Mouse (Mus musculus) stomach, embryonic 14.5 days (tissue): ENCODE measurements around the gene Tmpo. TPM values are rescaled to one million over a fixed set of nuclear protein-coding genes. Genes with fewer than 3 reads are reported as not detected.

Experiments
- ATAC-seq: fragments of 200-750 bp; cut with Nextera tagmentation; 2 replicates; pipeline ENCODE4 v1.8.0; 2017; ENCODE audit warnings: low read depth, moderate TSS enrichment; ENCODE audit not compliant: insufficient number of reproducible peaks, insufficient read depth, low FRiP score
- H3K27ac ChIP-seq: fragments of 300-500 bp; sonication (generic); 2 replicates; pipeline ENCODE4 v1.5.1; 2014; ENCODE audit warnings: mild to moderate bottlenecking, low read length, moderate library complexity, mixed read lengths
- H3K27me3 ChIP-seq: fragments of 300-500 bp; sonication (generic); 2 replicates; pipeline ENCODE4 v1.6.1; 2014; ENCODE audit warnings: low read length, control low read depth, mixed read lengths; ENCODE audit not compliant: control insufficient read depth, insufficient read depth
- H3K36me3 ChIP-seq: fragments of 300-500 bp; sonication (generic); 2 replicates; pipeline ENCODE4 v1.6.1; 2014; ENCODE audit warnings: mild to moderate bottlenecking, control low read depth, low read length, moderate library complexity, mixed read lengths; ENCODE audit not compliant: control insufficient read depth, insufficient read depth
- H3K4me1 ChIP-seq: fragments of 300-500 bp; sonication (generic); 2 replicates; pipeline ENCODE4 v1.6.1; 2014; ENCODE audit warnings: low read length, control low read depth, mixed read lengths; ENCODE audit not compliant: control insufficient read depth, insufficient read depth
- H3K4me2 ChIP-seq: fragments of 300-500 bp; sonication (generic); replicated peaks from 2 replicates; pipeline ENCODE4 v1.6.1; 2014; ENCODE audit warnings: low read depth, low read length, control low read depth
- H3K4me3 ChIP-seq: fragments of 300-500 bp; sonication (generic); 2 replicates; pipeline ENCODE4 v1.5.1; 2014; ENCODE audit warnings: low read depth, low read length, control low read depth
- H3K9ac ChIP-seq: fragments of 300-500 bp; sonication (generic); replicated peaks from 2 replicates; pipeline ENCODE4 v1.6.1; 2014; ENCODE audit warnings: low read depth, mild to moderate bottlenecking, control low read depth, low read length, moderate library complexity, mixed read lengths
- H3K9me3 ChIP-seq: fragments of 300-500 bp; sonication (generic); 2 replicates; pipeline ENCODE4 v1.6.1; 2016; ENCODE audit warnings: low read depth, low read length, control low read depth; ENCODE audit not compliant: control insufficient read depth
- WGBS: fragments of 180-500 bp; shearing (Covaris S2); extraction: QIAGEN DNeasy Blood & Tissue Kit; methylation state at CpG from one replicate; pipeline ENCODE4 v1.1.7; 2014; 5-methylcytosine and 5-hydroxymethylcytosine counted together
- polyA plus RNA-seq: library from polyadenylated mRNA; unstranded; fragments of >200 nt; fragmentation: Nextera tagmentation; extraction: Ambion mirVana; gene quantifications from 2 replicates; pipeline ENCODE4 v1.2.1, GENCODE M21; 2014

The Tmpo gene
- polyA plus RNA-seq, 1 experiment from 2014 or later = 236 TPM

- no peak overlapping the region for H3K4me3 ChIP-seq
Measured at GRCm38 (mm10) chr10:91161006-91161405, 20.1 kb downstream of the Tmpo start.

GRCm38 (mm10) chr10:91158442-91158841 lies 22.7 kb downstream of the Tmpo start:
- Histone ChIP-seq H3K9ac (no peak overlapping the region), H3K9me3 (no peaks in the 10 kb centered on the region), H3K4me1 (no peaks in the 10 kb centered on the region), H3K27me3 (no peaks in the 10 kb centered on the region), H3K4me2 (no peak overlapping the region), H3K36me3 (peaks cover 92% of the 10 kb centered on the region), H3K4me3 (no peak overlapping the region), H3K27ac (no peak overlapping the region)
- WGBS = 72% methylated on average over 8 of the region's 8 CpGs
- 0 out of 2 replicates have a peak, but pooled peaks have one; percentile 33 for ATAC-seq

More at GRCm38 (mm10) chr10:91161006-91161405, 20.1 kb downstream of the Tmpo start:
- Histone ChIP-seq H3K36me3 (peaks cover 85% of the 10 kb centered on the region), H3K27me3 (no peaks in the 10 kb centered on the region), H3K4me1 (no peaks in the 10 kb centered on the region), H3K27ac (no peak overlapping the region), H3K9me3 (no peaks in the 10 kb centered on the region), H3K4me2 (no peak overlapping the region), H3K9ac (no peak overlapping the region)
- no peak for ATAC-seq
- 91% methylated on average over 5 of the region's 5 CpGs for WGBS

- H3K36me3 ChIP-seq = peaks cover 90% of the 10 kb centered on the region
- no peaks in the 10 kb centered on the region for H3K9me3 ChIP-seq
- 81% methylated on average over 6 of the region's 6 CpGs for WGBS
- H3K4me1 ChIP-seq = no peaks in the 10 kb centered on the region
- H3K4me2 ChIP-seq = no peak overlapping the region
- no peak overlapping the region for H3K9ac ChIP-seq
- ATAC-seq = no peak
- no peak overlapping the region for H3K27ac ChIP-seq
- H3K4me3 ChIP-seq = no peak overlapping the region
- no peaks in the 10 kb centered on the region for H3K27me3 ChIP-seq
Measured at GRCm38 (mm10) chr10:91156338-91156737, 24.8 kb downstream of the Tmpo start.

- Histone ChIP-seq H3K9ac (no peak overlapping the region), H3K36me3 (peaks cover 92% of the 10 kb centered on the region), H3K4me2 (no peak overlapping the region), H3K27me3 (no peaks in the 10 kb centered on the region), H3K27ac (no peak overlapping the region), H3K4me1 (no peaks in the 10 kb centered on the region), H3K4me3 (no peak overlapping the region), H3K9me3 (no peaks in the 10 kb centered on the region)
- 90% methylated on average over 10 of the region's 10 CpGs for WGBS
- ATAC-seq = no peak
Measured at GRCm38 (mm10) chr10:91153894-91154503, 27.1 kb downstream of the Tmpo start.

GRCm38 (mm10) chr10:91145413-91145812 lies 35.7 kb downstream of the Tmpo start:
- Histone ChIP-seq H3K9ac (no peak overlapping the region), H3K4me1 (no peaks in the 10 kb centered on the region), H3K27me3 (no peaks in the 10 kb centered on the region), H3K4me2 (no peak overlapping the region), H3K4me3 (no peak overlapping the region), H3K9me3 (no peaks in the 10 kb centered on the region), H3K27ac (no peak overlapping the region), H3K36me3 (peaks cover 37% of the 10 kb centered on the region)
- no peak for ATAC-seq
- WGBS = 94% methylated on average over 7 of the region's 7 CpGs

- Histone ChIP-seq H3K27ac (no peak overlapping the region), H3K27me3 (no peaks in the 10 kb centered on the region), H3K9ac (no peak overlapping the region), H3K36me3 (peaks cover 18% of the 10 kb centered on the region), H3K4me3 (no peak overlapping the region), H3K9me3 (no peaks in the 10 kb centered on the region), H3K4me1 (no peaks in the 10 kb centered on the region), H3K4me2 (no peak overlapping the region)
- peak; percentile 20; the same call in 1 of the 2 replicates for ATAC-seq
- WGBS = 66% methylated on average over 18 of the region's 18 CpGs
Measured at GRCm38 (mm10) chr10:91143313-91144230, 37.5 kb downstream of the Tmpo start.

GRCm38 (mm10) chr10:91142654-91143191 lies 38.4 kb downstream of the Tmpo start:
- no peak overlapping the region for H3K4me2 ChIP-seq
- 65% methylated on average over 10 of the region's 10 CpGs for WGBS
- ATAC-seq = no peak
- H3K27me3 ChIP-seq = no peaks in the 10 kb centered on the region
- H3K9ac ChIP-seq = no peak overlapping the region
- H3K4me3 ChIP-seq = no peak overlapping the region
- H3K4me1 ChIP-seq = no peaks in the 10 kb centered on the region
- no peaks in the 10 kb centered on the region for H3K9me3 ChIP-seq
- H3K36me3 ChIP-seq = peaks cover 17% of the 10 kb centered on the region
- no peak overlapping the region for H3K27ac ChIP-seq

GRCm38 (mm10) chr10:91141564-91141963 lies 39.6 kb downstream of the Tmpo start:
- Histone ChIP-seq H3K27me3 (no peaks in the 10 kb centered on the region), H3K27ac (no peak overlapping the region), H3K4me3 (no peak overlapping the region), H3K4me2 (no peak overlapping the region), H3K4me1 (no peaks in the 10 kb centered on the region), H3K36me3 (peaks cover 10% of the 10 kb centered on the region), H3K9me3 (no peaks in the 10 kb centered on the region), H3K9ac (no peak overlapping the region)
- no peak for ATAC-seq
- WGBS = 31% methylated on average over 2 of the region's 2 CpGs
